Mouse (Mus musculus) urinary bladder, postnatal 10 days (tissue): ENCODE data around the gene Tfcp2.
"Not testable (repeated sequence)": the region's sequence is repeated elsewhere in the genome, so short reads cannot be mapped to it uniquely, and the experiment has no call there.

ENCODE experiments used
- DNase-seq: peaks from one replicate; pipeline ENCODE4 v3.0.0; 2022; ENCODE audit warnings: low spot score

Tfcp2 gene

DNA sequence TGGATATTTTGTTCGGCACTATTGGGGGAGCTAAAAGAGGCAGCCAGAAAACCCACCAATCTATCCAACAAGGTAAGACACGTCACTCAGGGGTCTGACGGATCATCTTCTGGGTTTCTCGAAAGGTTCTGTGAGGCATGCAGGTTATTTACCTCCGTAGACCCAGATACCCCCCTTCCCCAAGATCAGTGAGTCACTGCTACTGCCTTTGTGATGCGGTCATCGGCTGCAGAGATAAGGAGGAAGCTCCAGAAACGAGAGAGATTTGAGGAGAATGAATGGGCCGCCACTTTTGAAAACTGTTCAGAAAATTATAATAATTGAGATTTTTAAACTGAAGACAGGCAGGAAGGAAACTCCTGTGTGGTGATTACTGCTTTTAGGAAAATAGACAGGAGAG lies 4.6 kb upstream of the Tfcp2 start:
- no peak for DNase-seq

DNA sequence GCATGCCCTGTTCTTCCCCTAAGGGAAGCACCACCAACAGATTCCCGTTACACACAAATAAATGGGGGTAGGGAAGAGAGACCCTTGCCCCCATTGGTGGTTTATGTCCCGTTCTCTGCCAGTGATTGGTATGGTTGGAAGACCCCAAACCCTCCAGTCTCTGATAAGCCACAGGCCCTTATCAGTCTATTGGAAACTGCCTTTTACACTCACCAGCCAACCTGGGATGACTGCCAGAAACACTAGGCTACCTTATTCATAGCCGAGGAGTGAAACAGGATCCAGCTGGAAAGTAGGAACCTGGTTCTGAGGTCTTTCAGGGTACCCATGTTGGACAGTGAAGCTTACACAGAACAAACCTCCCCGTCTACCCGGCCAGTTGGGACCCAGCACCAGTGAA lies 4.2 kb upstream of the Tfcp2 start:
- no peak for DNase-seq

DNA sequence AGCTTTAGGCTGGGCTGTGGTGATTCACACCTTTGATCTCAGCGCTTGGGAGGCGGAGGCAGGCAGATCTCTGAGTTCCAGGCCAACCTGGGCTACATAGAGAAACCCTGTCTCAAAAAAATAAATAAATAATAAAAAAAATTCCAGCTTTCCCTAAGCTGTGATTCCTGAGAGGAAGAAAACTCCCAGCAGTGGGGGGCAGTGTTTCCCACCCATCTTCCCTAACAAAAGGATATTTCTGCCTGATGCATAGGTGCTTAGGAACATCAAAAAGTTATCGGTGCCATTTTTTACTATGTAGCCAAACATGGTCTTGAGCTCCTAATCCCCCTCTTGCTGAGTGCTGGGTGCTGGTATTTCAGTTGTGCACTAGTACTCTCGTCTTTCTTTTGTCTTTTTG lies 1.5 kb downstream of the Tfcp2 start:
- DNase-seq, result no peak

DNA sequence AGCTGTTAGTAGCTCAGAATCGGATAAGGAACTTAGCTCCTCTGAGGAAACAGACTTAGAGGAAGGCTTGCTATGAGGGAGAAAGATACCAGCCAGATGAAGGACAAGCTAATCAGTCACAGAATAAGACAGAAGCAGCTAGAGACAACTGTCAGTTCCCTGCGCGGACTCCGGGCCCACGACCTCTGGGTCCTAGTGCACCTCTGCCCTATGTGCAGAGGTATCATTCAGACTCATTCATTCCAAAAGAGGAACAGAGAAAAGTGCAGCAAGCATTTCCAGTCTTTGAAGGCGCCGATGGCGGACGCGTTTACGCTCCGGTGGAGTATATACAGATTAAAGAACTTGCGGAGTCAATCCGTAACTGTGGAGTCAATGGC lies 8.2 kb downstream of the Tfcp2 start:
- not testable (repeated sequence) for DNase-seq

DNA sequence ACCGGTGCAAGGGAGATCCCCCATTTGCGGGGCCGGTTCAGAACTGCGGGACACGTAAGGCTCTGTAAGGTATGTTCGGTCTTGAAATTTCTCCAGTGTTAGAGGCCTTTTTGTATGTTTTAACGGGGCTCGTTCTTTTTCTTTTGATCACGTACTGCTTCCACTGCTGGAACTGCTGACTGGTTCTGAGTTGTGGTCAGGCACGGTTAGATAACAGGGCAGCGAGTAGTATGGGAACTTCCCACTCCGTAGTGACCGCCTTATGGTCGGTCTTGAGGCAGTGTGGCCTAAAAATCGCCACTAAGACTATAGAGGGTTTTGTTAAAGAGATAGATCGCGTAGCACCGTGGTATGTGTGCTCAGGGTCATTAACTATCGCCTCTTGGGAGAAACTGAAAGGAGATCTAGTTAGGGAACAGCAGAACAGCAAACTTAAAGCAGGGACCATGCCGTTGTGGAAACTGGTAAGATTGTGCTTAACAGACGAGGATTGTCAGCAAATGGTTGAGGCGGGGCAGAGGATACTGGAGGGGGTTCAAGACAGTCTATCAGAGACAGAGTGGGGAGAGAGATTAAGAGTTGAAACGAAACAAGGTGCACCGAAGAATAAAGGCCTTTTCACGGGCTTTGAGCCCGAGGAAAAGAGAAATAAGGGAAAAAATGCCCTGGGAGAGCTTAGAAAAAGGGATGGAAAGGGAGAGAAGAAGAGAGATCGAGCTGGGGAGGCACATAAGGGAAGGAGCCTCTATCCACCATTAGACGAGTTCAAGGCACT lies 8.7 kb downstream of the Tfcp2 start:
- not testable (repeated sequence) for DNase-seq

DNA sequence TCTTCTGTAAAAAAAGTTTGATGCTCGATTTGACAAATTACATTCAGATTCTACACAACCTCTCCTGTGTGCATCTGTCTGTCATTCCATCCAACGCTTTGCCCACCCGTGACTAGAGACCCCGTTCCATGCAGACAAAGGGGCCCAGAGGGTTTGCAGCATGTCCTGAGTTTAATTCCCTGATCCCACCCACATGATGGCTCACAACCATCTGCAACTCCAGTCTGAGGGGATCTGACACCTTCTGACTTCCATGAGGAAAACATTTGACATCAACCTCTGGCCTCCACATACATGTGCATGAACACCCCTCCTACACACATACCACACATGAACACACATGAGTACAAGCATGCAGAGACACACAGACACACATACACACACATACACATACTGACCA lies 10.4 kb downstream of the Tfcp2 start:
- DNase-seq, result no peak

DNA sequence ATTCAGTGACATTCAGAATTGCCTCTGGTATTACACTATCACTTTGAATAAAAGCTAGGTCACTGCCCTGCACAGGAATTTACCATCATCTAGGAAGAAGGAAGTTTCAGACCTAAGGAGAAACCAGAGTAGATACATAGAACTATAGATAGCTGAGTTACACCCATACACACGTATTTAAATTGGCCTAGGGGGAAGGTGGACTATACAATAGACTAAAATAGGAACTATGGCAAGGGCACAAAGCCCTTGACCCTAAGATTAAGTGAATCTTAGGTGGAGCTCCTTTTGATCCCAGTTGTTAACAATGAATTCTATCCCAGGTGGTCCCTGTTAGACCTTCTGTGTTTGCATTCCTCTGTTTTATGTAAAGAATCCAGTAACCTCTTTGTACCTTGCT lies 10.8 kb downstream of the Tfcp2 start:
- DNase-seq, result not testable (repeated sequence)

DNA sequence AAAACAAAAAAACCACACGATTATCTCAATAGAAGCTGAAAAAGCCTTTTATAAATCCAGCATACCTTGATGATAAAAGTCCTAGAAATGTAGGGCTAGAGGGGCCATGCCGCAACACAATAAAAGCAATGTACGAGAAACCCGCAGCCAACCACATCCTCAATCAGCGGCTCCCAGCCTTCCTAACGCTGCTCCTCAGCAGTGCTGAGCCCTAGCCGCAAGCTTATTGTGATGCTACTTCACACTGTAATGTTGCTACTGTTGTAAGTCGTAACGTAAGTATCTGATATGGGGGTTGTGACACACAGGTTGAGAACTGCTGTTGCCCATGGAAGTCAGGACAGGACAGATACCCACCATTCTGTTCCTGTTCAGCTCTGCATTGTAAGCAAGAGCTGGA lies 12.4 kb downstream of the Tfcp2 start:
- DNase-seq, result no peak

DNA sequence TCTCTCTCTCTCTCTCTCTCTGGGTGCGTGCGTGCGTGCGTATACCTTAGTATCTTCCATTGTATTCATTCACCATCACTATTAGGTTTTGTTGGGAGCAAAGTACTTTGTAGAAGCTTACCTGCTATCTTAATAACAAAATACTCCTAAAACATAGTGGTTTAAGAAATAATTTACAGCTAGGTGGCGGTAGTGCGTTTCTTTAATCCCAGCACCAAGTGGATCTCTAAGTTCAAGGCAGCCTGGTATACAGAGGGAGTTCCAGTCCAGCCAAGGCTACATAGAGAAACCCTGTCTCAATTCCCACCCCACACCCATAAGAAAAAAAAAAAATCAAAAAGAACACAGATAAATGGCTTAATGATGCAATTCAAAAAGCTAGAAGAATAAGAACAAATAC lies 13.9 kb downstream of the Tfcp2 start:
- DNase-seq, result no peak

DNA sequence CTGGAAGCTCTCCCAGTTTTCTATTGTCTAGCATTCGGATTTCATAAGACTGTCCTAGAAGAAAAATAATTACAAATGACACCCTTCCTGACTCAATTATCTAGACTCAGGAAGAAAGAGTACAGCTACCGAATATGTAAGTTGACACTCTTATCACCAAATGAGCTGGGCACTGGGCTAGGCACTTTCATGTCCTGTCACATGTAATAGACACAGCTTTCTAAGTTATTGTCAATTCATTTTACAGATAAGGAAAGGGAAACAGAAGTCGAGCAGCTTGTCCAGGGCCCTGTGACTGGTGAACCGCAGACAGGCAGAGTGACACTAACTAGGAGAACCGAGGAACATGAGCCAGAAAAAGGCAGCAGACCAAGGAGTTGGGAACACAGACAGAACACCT lies 23.9 kb downstream of the Tfcp2 start:
- DNase-seq, result no peak

DNA sequence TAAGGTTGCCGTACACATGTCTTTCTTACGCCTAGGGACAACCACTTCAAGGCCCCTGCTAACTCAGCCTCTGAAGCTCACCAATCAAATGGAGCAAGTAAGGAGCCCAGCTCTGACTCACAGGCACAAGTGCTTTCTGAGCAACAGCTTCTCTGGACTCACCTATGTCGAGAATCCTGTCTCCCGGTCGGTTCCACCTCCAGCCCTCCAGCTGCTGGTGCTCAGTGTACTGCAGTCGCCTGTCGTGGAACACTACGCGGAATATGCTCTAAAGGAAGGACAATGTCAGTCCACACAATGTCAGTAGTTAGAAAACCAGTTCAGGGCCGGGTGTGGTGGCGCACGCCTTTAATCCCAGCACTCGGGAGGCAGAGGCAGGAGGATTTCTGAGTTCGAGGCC lies 26.4 kb downstream of the Tfcp2 start:
- no peak for DNase-seq

DNA sequence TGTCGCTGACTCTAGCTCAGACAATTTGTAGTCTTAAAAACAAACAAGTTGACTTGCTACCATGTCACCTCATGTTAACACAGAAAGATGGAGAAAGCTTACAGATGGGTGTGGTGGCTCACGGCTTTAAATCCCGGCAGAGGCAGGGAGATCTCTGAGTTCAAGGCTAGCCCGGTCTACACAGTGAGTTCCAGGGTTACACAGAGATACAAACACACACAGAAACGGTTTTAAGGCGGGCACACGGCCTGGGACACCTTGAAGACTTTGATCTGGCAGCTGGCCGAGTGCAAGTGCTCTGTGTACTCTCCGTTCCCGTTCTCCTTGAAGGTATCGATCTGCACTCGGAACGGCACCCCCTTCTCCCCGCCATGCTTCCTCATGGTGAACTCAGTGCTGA lies 31.5 kb downstream of the Tfcp2 start:
- no peak for DNase-seq

DNA sequence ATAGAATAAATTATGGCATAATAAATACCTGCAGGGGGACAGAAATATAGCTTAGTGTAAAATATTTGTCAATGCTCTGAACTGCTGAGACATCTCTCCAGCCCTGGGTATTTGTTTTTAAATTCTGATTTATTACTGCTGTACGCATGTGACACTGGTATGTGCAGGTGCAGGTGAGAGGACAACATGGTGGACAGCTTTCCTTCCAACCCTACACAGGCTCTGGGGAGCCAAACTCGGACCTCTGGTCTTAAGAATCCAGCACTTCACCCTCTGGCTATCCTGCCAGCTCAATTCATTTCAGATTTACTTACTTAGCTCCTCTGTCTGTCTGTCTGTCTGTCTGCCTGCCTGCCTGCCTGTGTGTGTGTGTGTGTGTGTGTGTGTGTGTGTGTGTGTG lies 36.7 kb downstream of the Tfcp2 start:
- no peak for DNase-seq

DNA sequence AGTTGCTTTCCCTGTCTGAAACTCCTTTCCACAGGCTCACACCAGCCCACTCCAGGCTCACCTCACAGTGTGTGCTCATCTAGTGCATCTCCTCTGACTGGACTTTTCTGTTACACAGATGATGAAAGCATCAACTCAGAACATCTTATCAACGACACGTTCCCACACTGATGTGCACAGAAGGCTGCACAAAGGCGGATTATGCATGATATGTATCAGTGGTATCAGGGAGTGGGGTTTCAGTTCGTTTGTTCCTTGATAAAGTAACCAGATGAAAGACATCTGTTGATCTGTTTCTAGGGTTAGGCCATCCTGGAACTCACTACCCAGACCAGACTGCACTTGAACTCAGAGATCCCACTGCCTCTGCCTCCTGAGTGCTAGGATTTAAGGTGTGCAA lies 38.4 kb downstream of the Tfcp2 start:
- no peak for DNase-seq

DNA sequence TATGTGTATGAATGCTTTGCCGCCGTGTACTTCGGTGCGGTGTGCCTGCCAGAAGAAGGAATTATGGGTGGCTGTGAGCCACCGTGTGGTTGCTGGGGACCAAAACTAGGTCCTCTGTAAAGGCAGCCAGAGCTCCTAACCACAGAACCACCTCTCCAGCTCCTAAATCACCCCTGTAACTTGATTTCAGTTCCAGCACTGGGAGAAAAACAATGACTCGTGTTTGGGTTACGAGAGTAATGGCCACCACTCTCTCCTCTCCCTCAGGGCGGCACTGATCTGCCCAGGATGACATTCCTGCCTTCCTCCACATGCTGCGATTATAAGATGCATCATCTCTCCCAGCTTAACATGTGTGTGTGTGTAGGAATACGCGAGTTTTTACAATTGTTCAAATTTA lies 41.7 kb downstream of the Tfcp2 start:
- DNase-seq, result no peak

DNA sequence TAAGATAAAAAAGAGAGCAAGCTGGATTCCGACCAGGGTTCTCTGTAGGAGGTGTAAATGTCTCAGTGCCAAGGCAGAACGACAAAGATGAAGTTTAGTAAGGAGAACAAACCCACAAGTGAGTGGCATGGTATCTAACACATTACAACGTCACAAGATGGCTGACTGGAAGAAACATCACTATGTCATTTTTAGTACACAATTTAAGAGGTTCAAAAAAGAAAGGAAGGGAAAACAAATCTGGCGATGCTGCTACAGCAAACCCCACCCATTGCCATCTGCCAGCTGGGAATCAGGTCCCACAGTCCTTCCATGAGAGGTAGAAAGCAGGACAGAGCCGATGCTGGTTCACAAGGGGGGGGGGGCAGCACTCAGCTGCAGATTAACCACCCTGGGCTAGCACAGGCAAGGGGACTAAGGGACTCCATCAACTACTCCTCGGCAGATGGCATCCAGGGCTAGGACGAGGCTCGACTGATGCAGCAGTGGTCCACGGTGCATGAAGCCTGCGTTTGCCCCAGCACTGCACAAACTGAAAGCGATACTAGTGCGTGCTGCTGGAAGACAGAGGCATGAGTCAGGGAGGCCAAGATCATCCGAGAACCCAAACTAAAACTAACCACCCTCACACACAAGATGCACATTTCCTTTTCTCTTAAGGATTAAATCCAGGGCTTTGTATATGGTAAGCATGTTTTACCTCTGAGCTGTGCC lies 43.2 kb downstream of the Tfcp2 start:
- no peak for DNase-seq

DNA sequence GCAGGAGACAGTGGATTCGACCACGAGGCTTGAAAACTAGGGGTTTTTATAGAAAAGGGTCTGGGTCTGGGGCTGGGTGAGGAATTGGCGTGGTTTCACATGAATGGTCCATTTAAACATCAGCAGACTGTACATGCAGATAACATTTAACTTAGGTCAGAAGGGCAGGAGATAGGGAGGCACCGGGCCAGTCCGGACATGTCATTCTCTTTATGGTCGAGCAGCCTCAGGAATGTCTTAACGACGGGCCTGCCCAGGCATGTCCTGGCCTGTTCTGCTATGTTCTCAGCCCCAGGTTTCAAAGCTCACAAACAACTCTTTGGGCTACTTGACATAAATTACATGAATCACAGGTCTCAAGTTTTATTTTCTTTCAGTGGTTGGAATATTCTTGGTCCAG lies 52.3 kb downstream of the Tfcp2 start:
- not testable (repeated sequence) for DNase-seq

DNA sequence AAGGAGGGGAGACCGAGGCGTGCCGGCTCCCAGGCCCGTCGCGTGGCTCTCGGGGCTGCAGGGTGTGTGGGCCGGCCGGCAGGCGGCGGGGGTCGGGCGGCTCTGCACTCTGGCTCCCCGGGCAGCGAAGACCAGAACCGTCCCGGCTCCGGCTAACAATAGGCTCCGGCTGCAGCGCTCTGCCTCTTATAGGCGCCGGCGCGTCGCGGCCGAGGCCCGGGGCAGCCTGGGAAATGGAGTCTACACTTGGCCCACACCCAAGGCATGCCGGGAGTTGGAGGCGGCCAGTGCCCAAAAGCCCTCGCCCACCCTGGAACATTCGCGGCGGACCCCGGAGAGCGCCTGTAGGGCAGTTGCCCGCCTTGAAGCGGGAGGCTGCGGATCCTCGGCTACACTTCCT lies 56.7 kb downstream of the Tfcp2 start, which contains the start of gene Csrnp2:
TSS of gene Csrnp2 (minus strand) at position 387 of the 400 bp plus-strand sequence.
- peak; percentile 81 for DNase-seq

DNA sequence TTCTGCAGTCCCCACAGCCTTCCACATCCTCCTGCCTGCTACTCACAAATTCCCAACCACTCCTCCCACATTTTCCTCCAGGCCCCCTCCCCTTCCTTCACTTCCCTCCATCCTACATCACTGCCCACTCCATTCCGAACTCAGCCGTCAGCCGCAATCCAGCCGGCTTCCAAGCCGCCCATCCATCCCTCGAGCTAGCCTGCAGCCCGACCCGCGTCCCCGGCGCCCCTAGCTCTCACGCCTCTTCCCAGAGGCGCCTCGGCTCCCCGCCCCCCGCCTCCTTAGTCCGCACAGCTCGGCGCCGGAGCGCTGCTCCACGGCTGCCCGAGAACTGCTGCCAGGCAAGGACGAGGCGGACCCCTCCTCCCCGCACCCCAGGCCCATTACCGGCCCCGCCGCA lies 57.2 kb downstream of the Tfcp2 start:
- no peak for DNase-seq

DNA sequence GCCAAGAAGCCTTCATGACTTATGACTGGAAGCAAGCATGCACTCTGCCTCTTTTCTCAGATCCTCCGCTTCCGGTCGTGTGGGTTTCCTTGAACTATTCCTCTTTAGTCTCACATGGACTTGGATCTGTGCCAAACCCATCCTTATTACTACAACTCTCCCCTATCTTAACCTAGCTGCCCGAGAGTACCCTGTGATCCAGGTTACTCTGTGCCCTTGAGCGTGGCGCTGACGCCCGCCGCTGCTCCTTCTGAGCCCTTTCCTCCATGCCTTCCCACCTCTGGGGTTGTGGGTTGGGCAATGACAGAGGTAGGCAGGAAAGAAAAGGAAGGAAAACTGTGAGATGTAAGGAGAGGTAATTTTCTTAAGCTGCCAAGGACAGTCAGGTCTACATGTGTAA lies 59.8 kb downstream of the Tfcp2 start:
- no peak for DNase-seq

DNA sequence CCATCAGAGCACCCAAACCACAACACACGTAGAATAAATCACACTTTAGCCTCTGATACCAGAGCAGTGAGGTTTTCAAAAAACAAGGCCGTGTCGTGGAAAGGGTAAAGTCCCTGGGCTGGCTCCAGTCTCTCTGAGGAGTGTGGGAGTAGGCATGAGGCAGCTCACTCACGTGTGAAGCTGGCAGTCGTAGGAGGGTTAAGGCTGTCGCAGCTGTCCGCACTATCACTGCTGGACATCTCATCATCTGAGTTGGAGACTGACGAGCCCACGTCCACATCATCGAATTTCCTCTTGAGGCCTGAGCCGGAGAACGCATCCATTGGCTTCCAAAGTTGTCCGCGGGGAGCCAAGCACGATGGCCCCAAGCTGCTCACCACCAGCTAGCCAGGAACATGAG lies 62.5 kb downstream of the Tfcp2 start:
- DNase-seq, result no peak

DNA sequence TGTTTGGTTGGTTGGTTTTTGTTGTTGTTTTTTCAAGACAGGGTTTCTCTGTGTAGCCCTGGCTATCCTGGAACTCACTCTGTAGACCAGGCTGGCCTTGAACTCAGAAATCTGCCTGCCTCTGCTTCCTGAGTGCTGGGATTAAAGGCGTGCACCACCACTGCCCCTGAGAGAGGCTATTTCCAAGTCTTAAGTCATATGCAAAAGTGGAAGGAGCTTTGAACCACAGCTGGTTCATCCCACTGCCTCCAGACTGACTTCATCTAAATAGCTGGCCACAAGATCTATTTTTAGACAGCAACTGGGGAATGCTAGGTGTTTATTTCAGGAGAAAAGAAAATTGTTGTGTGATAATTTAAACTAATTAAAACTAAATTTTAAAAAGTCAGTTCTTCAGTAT lies 63.5 kb downstream of the Tfcp2 start:
- DNase-seq, result not testable (repeated sequence)

DNA sequence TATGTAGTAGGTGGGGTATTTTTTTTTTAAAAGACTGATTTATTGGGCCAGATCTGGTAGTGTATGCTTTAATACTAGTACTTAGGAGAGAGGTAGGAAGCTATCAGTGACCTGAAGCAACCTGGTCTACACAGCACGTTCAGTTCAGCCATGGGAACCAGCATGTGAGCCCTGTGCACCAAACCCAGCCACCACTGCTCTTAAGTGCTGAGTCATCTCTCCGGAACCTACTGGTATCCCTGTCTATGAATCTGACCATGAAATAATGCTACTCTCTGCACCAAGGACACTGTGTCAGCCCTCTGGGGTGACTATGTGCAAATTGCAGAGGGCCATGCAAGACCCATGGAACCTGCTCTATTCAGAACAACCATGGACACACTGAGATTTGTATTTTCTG lies 64.8 kb downstream of the Tfcp2 start:
- no peak for DNase-seq

DNA sequence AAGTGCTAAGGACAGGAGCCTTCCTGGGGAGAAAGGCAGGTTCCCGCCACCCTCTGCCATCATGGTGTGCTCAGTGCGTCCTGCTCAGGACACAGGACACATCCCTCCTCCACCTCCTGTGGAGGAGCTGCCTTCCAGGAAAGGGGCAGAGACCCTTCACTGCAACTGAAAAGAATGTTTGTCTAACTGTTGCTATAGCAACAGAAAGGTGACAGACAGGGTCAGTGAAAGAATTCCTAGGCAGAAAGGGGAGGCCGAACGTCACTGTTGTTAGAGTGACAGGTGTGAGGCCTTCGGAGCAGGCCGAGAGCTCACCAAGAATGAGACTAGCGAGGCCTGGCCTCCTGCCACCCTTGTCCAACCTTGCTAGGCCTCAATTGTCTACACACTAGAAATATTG lies 65.4 kb downstream of the Tfcp2 start:
- no peak for DNase-seq
